Mouse (Mus musculus) left cerebral cortex, postnatal 36 days (tissue): ENCODE results near the gene Tas2r131. TPM values are rescaled to one million over a fixed set of nuclear protein-coding genes. Genes with fewer than 3 reads are reported as not detected.
"Not testable (repeated sequence)": the region's sequence is repeated elsewhere in the genome, so short reads cannot be mapped to it uniquely, and the experiment has no call there.

Experiments
- DNase-seq, 2 experiments: peaks; one replicate each; pipeline ENCODE4 v3.0.0; 2021 to 2022; ENCODE audit warnings: low spot score in 2 of 2, mixed read lengths in 1 of 2
- intact Hi-C: fragments of 180-260 bp; cut with DNase I; formaldehyde crosslinking; loops from one replicate; pipeline ENCODE4 v1.15.1; 2025
- total RNA-seq, 2 experiments: library from RNA; stranded (reverse); gene quantifications; 2 replicates each; pipeline ENCODE4 v1.2.3; 2021

Gene Tas2r131
- total RNA-seq = not detected

GRCm38 (mm10) chr6:132957819-132958218 lies at the start of gene Tas2r131:
Tas2r131 (minus strand) TSS chr6:132957919.
- no peak for DNase-seq
- intact Hi-C loops = no loop called here

GRCm38 (mm10) chr6:132980865-132981264 lies 23.1 kb upstream of the Tas2r131 start, which contains the start of gene Tas2r109:
Tas2r109 (minus strand) TSS chr6:132980965.
- no peak for DNase-seq
- intact Hi-C loops = loop anchor here (10.0 kb wide), 1 partner anchor 176 kb away; the partner anchor contains the start of gene Tas2r117

- intact Hi-C loops = no loop called here
Observed at GRCm38 (mm10) chr6:132950802-132951201, 6.9 kb downstream of the Tas2r131 start, which contains the start of gene Tas2r129. Tas2r129 (plus strand) TSS chr6:132951102.

GRCm38 (mm10) chr6:132941376-132941775 lies 16.3 kb downstream of the Tas2r131 start:
- DNase-seq, intact Hi-C loops: not testable (repeated sequence)

More at GRCm38 (mm10) chr6:132950802-132951201, 6.9 kb downstream of the Tas2r131 start, which contains the start of gene Tas2r129:
- DNase-seq = no peak

GRCm38 (mm10) chr6:132909351-132909750 lies 48.4 kb downstream of the Tas2r131 start, which contains the start of gene Tas2r125:
Tas2r125 (plus strand) TSS chr6:132909651.
- intact Hi-C loops = no loop called here
- no peak for DNase-seq

Other genes starting within 250 kb of the Tas2r131 start
- gene Tas2r122, start 246.0 kb downstream of the Tas2r131 start, total RNA-seq = not detected
- not detected for gene Tas2r115, start 219.9 kb downstream of the Tas2r131 start, total RNA-seq
- gene Tas2r124, start 203.2 kb downstream of the Tas2r131 start, total RNA-seq = not detected
- gene Tas2r102, start 195.8 kb downstream of the Tas2r131 start, total RNA-seq = not detected
- not detected for gene Tas2r136, start 179.8 kb downstream of the Tas2r131 start, total RNA-seq
- not detected for gene Tas2r117, start 155.1 kb downstream of the Tas2r131 start, total RNA-seq
- gene Tas2r123, start 110.8 kb downstream of the Tas2r131 start, total RNA-seq = not detected
- not detected for gene Tas2r116, start 102.5 kb downstream of the Tas2r131 start, total RNA-seq
- gene Tas2r110, start 89.9 kb downstream of the Tas2r131 start, total RNA-seq = not detected
- not detected for gene Tas2r113, start 64.9 kb downstream of the Tas2r131 start, total RNA-seq
- gene Tas2r125, start 48.3 kb downstream of the Tas2r131 start, total RNA-seq = not detected
- not detected for gene Tas2r129, start 6.8 kb downstream of the Tas2r131 start, total RNA-seq
- gene Tas2r109, start 23.0 kb upstream of the Tas2r131 start, total RNA-seq = not detected
- gene Tas2r103, start 79.2 kb upstream of the Tas2r131 start, total RNA-seq = not detected
- gene Tas2r140, start 97.9 kb upstream of the Tas2r131 start, total RNA-seq = not detected
- 10 to 100 TPM; 94.2 to 98.7 TPM for gene Smim10l1, start 147.0 kb upstream of the Tas2r131 start, total RNA-seq